Mouse (Mus musculus): Measurements from ENCODE around the gene Wrap73. TPM values are rescaled to one million over a fixed set of nuclear protein-coding genes. Genes with fewer than 3 reads are reported as not detected.

The Wrap73 gene
- polyA plus RNA-seq, 1 experiment from 2014 or later, result 47.2 TPM

- under 1% methylated on average over 51 of the region's 61 CpGs for WGBS
- DNase-seq (ENCODE audit: low spot score), result peak; percentile 85
- peak within 1 kb of the TSS; percentile 79 for H3K27ac ChIP-seq (replicated peaks)
Observed at GRCm38 (mm10) chr4:154170506-154171150, 28.5 kb downstream of the Wrap73 start, which contains the start of gene Megf6. Megf6 (plus strand) TSS chr4:154170730.

GRCm38 (mm10) chr4:154171151-154171930, 29.2 kb downstream of the Wrap73 start:
- H3K36me3 ChIP-seq, result no peaks in the 10 kb centered on the region
- peak overlapping the region; percentile 79 for H3K27ac ChIP-seq (replicated peaks)
- peaks cover 58% of the 10 kb centered on the region for H3K4me1 ChIP-seq
- peaks cover 61% of the 10 kb centered on the region for H3K27me3 ChIP-seq (ENCODE audit: low read depth, poor library complexity, severe bottlenecking)
- WGBS, result 1% methylated on average over 37 of the region's 37 CpGs
- peak overlapping the region; percentile 70 for H3K4me3 ChIP-seq
- DNase-seq (ENCODE audit: low spot score), result peak; percentile 67
- H3K9me3 ChIP-seq (replicated peaks), result no peaks in the 10 kb centered on the region

More at GRCm38 (mm10) chr4:154170506-154171150, 28.5 kb downstream of the Wrap73 start, which contains the start of gene Megf6:
- Histone ChIP-seq H3K36me3 (no peaks in the 10 kb centered on the region), H3K27me3 (ENCODE audit: low read depth, poor library complexity, severe bottlenecking) (peaks cover 61% of the 10 kb centered on the region), H3K4me3 (peak within 1 kb of the TSS; percentile 70), H3K9me3 (replicated peaks) (no peaks in the 10 kb centered on the region), H3K4me1 (peaks cover 52% of the 10 kb centered on the region)

DNA sequence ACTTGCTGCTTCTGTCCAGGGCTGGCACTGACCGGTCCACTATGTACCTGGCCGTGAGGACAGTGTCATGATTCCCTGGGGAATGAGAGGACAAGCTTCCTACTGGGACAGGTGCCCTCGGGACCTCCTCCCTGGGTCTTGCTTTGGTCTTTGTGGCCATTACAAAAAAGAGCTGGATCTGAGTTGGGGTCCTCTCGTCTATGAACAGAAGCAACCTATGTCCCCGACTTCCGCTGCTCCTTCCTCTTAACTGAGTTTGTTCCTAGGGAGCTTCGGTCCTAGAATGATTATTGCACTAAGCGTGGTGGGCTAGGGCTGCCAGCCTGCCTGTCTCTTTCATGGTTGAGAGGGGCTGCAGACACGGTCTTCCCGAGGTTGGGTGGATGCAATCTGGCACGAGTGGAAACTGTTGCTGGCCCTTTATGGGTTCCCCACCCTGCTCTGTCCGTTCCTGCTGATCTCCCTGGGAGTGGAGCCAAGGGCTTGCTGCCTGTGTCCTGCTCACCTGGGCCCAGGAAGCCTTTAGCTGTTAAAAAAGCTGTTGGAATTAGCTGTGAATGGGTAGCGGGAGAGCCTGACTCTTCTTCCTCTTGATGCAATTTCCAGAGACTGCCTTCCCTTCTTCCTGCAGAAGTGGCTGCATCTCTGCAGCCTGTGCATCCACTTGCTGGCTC, 29.9 kb downstream of the Wrap73 start:
- peaks cover 61% of the 10 kb centered on the region for H3K27me3 ChIP-seq (ENCODE audit: low read depth, poor library complexity, severe bottlenecking)
- 45% methylated on average over 13 of the region's 13 CpGs for WGBS
- peak overlapping the region; percentile 79 for H3K27ac ChIP-seq (replicated peaks)
- DNase-seq (ENCODE audit: low spot score), result no peak
- H3K36me3 ChIP-seq, result 0 out of 2 replicates have a peak, but pooled peaks cover 2% of the 10 kb centered on the region
- H3K4me1 ChIP-seq, result peaks cover 65% of the 10 kb centered on the region
- peak overlapping the region; percentile 70 for H3K4me3 ChIP-seq
- H3K9me3 ChIP-seq (replicated peaks), result no peaks in the 10 kb centered on the region

DNA sequence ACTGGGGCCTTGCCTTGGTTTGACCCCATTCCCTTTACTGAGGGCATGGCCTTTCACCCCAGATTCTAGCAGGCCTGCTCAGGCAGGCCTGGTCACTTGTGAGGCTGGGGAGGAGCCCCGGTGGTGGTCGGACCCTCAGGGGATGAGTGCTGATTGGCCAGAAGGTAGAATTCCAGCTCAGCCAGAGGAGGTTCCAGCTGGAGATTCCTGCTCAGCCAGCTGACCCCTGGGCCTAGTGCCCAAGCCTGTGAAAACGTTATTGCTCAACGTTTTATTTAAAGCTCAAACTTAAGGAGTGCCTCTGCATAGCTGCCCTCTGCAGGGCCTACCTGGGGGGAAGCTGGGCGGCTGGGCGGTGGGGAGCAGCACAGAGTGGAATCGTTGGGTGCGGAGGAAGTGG, 35.1 kb downstream of the Wrap73 start:
- WGBS, result 72% methylated on average over 8 of the region's 8 CpGs

DNA sequence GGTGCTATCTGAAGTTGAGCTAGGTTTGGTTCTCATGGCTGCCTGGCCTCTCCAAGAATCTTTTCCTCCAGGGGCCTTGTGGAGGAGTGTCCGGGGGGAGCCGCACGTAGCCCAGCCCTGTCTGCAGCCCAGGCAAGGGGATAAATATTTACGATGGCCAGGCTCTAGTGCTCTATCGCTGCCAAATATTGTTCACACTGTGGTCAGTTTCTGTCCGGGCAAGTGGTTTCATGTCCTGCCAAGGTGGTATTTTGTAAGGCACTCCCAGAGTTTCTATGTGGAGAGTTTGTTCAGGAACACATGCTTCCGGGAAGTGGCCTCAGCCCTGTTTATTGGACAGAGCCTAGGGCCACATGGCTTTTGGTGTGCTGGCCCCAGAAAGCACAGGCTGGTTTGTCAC, 38.8 kb downstream of the Wrap73 start:
- Histone ChIP-seq H3K27me3 (ENCODE audit: low read depth, poor library complexity, severe bottlenecking) (no peaks in the 10 kb centered on the region), H3K9me3 (replicated peaks) (no peaks in the 10 kb centered on the region), H3K36me3 (peaks cover 50% of the 10 kb centered on the region), H3K4me3 (no peak overlapping the region), H3K4me1 (peaks cover 11% of the 10 kb centered on the region; the same call in 1 of the 2 replicates), H3K27ac (replicated peaks) (no peak overlapping the region)
- 97% methylated on average over 7 of the region's 7 CpGs for WGBS
- no peak for DNase-seq (ENCODE audit: low spot score)

More for the DNA sequence above, 35.1 kb downstream of the Wrap73 start:
- H3K4me1 ChIP-seq, result peaks cover 38% of the 10 kb centered on the region
- H3K36me3 ChIP-seq, result peaks cover 26% of the 10 kb centered on the region
- peaks cover 14% of the 10 kb centered on the region for H3K27me3 ChIP-seq (ENCODE audit: low read depth, poor library complexity, severe bottlenecking)
- no peak for DNase-seq (ENCODE audit: low spot score)
- H3K9me3 ChIP-seq (replicated peaks), result no peaks in the 10 kb centered on the region
- H3K4me3 ChIP-seq, result no peak overlapping the region
- H3K27ac ChIP-seq (replicated peaks), result no peak overlapping the region

DNA sequence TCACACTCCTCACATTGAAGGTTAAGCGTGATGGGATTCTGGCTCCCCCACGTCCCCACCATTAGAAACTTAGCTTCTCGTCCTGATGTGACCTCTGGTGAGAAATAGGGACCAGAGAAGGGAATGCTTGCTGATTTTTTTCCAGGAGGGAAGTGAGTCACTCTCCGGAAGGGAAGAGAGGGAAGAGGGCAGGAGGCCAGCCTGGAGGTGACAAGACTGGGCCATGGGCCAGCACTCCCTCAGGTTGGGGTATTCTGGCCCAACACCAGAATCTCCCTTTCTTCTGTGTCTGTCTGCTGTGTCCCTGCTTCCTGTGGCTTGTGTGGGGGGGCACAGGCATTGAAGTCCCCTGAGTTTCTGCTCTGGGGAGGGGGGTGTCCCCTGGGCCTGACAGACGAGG, 41.4 kb downstream of the Wrap73 start:
- Histone ChIP-seq H3K36me3 (peaks cover 34% of the 10 kb centered on the region), H3K4me3 (no peak overlapping the region), H3K4me1 (peaks cover 4% of the 10 kb centered on the region; the same call in 1 of the 2 replicates), H3K27me3 (ENCODE audit: low read depth, poor library complexity, severe bottlenecking) (no peaks in the 10 kb centered on the region), H3K27ac (replicated peaks) (no peak overlapping the region), H3K9me3 (replicated peaks) (no peaks in the 10 kb centered on the region)
- DNase-seq (ENCODE audit: low spot score), result no peak
- WGBS, result 87% methylated on average over 5 of the region's 5 CpGs

GRCm38 (mm10) chr4:154185001-154185400, 42.8 kb downstream of the Wrap73 start:
- WGBS, result 77% methylated on average over 5 of the region's 5 CpGs
- Histone ChIP-seq H3K27ac (replicated peaks) (no peak overlapping the region), H3K9me3 (replicated peaks) (no peaks in the 10 kb centered on the region), H3K4me3 (no peak overlapping the region), H3K36me3 (peaks cover 30% of the 10 kb centered on the region), H3K27me3 (ENCODE audit: low read depth, poor library complexity, severe bottlenecking) (no peaks in the 10 kb centered on the region), H3K4me1 (peaks cover 4% of the 10 kb centered on the region; the same call in 1 of the 2 replicates)
- DNase-seq (ENCODE audit: low spot score), result no peak

DNA sequence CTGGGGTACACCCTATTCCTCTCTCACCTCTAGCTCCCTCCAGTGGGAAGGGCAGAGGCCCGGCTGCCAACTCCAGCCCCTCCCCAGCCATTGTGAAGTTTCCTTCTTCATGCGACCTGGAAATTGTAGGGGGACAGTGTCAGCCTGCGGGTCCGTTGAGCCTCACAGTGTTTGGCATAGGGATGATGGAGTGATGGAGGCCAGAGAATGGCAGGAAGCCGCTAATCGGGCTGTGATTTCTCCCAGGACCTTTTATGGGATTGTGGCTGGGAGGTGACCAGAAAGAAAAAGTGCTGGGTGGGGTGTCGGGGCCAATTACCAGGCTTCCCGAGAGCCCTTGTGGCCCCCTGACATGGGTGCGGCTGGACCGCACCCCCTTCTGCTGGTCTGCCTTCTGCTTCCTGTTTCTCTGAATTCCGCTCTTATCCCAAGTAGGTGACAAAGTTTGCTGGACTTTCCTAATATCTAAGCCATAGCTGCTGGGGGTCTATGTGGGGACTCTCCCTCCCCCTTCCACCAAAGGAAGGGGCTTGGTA, 43.9 kb downstream of the Wrap73 start:
- 87% methylated on average over 11 of the region's 11 CpGs for WGBS
- H3K4me3 ChIP-seq, result no peak overlapping the region
- no peaks in the 10 kb centered on the region for H3K9me3 ChIP-seq (replicated peaks)
- peaks cover 31% of the 10 kb centered on the region for H3K36me3 ChIP-seq
- peaks cover 4% of the 10 kb centered on the region; the same call in 1 of the 2 replicates for H3K4me1 ChIP-seq
- no peak overlapping the region for H3K27ac ChIP-seq (replicated peaks)
- H3K27me3 ChIP-seq (ENCODE audit: low read depth, poor library complexity, severe bottlenecking), result no peaks in the 10 kb centered on the region
- no peak for DNase-seq (ENCODE audit: low spot score)

DNA sequence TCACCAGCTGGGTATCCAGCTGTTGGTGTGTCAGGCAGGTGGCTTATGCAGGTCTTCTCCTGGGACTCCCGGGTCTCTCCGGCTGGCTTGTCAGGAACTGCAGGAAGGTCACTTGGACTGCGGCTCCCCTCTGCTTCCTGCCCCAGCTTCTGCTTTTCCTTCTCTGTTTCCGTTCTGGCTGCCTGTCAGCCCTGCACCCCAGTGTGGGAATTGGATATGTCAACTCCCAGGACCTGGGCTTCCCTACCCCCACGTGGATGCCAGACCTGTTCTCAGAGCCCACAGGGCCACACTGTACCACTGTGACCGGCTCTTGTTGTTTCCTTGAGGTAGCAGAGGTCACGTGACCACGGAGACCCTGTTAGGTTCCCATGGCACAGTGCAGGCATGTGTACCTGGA, 46.8 kb downstream of the Wrap73 start:
- no peak overlapping the region for H3K27ac ChIP-seq (replicated peaks)
- no peaks in the 10 kb centered on the region for H3K9me3 ChIP-seq (replicated peaks)
- no peaks in the 10 kb centered on the region for H3K27me3 ChIP-seq (ENCODE audit: low read depth, poor library complexity, severe bottlenecking)
- H3K36me3 ChIP-seq, result peaks cover 23% of the 10 kb centered on the region
- DNase-seq (ENCODE audit: low spot score), result no peak
- WGBS, result 76% methylated on average over 8 of the region's 8 CpGs
- H3K4me1 ChIP-seq, result peaks cover 4% of the 10 kb centered on the region; the same call in 1 of the 2 replicates
- no peak overlapping the region for H3K4me3 ChIP-seq

DNA sequence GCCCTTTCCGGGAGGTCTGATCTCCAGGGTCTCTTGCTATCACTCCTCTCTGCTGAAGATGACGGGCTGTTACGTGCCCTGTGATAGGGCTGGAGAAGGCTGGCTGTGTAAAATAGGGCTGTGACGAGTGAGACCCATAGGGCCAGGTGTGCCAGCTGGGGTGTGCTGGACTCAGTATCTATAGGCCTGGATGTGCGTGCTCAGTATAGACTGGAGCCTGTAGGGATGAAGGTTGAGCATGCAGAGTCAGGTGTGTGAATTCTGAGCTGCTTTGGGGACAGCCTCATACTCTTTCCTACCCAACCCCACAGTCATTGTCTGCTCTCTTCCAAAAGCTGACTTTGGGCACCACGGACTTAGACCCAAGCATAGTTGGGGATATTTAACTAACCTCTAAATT, 55.8 kb downstream of the Wrap73 start:
- Histone ChIP-seq H3K27ac (replicated peaks) (peak overlapping the region; percentile 90), H3K4me3 (no peak overlapping the region), H3K36me3 (no peaks in the 10 kb centered on the region), H3K4me1 (peaks cover 40% of the 10 kb centered on the region), H3K27me3 (ENCODE audit: low read depth, poor library complexity, severe bottlenecking) (no peaks in the 10 kb centered on the region), H3K9me3 (replicated peaks) (no peaks in the 10 kb centered on the region)
- no peak for DNase-seq (ENCODE audit: low spot score)
- 52% methylated on average over 6 of the region's 6 CpGs for WGBS

GRCm38 (mm10) chr4:154198377-154198961, 56.3 kb downstream of the Wrap73 start:
- peak; percentile 55 for DNase-seq (ENCODE audit: low spot score)
- no peaks in the 10 kb centered on the region for H3K36me3 ChIP-seq
- H3K9me3 ChIP-seq (replicated peaks), result no peaks in the 10 kb centered on the region
- peak overlapping the region; percentile 90 for H3K27ac ChIP-seq (replicated peaks)
- H3K27me3 ChIP-seq (ENCODE audit: low read depth, poor library complexity, severe bottlenecking), result no peaks in the 10 kb centered on the region
- H3K4me1 ChIP-seq, result peaks cover 40% of the 10 kb centered on the region
- 21% methylated on average over 7 of the region's 7 CpGs for WGBS
- peak overlapping the region; percentile 33 for H3K4me3 ChIP-seq

DNA sequence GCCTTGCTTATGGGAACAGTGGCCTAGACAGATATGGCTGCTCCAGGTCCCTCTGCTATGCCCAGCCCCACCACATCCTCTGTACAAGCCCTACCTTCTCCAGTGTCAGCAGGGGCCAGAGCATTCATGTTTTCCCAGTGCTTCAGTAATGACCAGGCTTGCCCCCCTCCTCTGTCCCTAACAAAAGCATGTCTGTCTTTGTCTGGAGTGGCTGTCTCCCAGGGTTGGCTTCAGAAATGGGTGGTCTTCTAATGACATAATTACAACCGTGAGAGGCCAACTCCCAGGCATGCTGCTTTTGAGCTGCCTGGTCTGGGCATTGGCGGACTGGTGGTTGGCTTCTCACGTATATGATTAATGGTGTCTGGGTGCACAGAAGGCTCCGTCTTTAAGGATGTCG, 59.3 kb downstream of the Wrap73 start:
- Histone ChIP-seq H3K4me3 (no peak overlapping the region), H3K4me1 (peaks cover 40% of the 10 kb centered on the region), H3K27me3 (ENCODE audit: low read depth, poor library complexity, severe bottlenecking) (no peaks in the 10 kb centered on the region), H3K27ac (replicated peaks) (no peak overlapping the region), H3K9me3 (replicated peaks) (no peaks in the 10 kb centered on the region), H3K36me3 (no peaks in the 10 kb centered on the region)
- DNase-seq (ENCODE audit: low spot score), result no peak
- WGBS, result 88% methylated on average over 5 of the region's 5 CpGs

Measured in midbrain, embryonic 10.5 days (tissue).